Mouse (Mus musculus) C2C12 (cell line): ENCODE results near the gene Ppp1r14a.

Experiments used
- CTCF ChIP-seq: IDR thresholded peaks from one replicate; pipeline ENCODE4 v1.5.1; 2011; ENCODE audit not compliant: control insufficient read depth, insufficient read depth, insufficient read length
- FOSL1 ChIP-seq: IDR thresholded peaks from one replicate; pipeline ENCODE4 v1.8.0; 2011; ENCODE audit warnings: mild to moderate bottlenecking, low read length; ENCODE audit not compliant: poor library complexity, insufficient read depth, severe bottlenecking
- MYOD1 ChIP-seq: IDR thresholded peaks from one replicate; pipeline ENCODE4 v1.6.1; 2011; ENCODE audit warnings: low read depth; ENCODE audit not compliant: control insufficient read depth, insufficient read length
- USF1 ChIP-seq: IDR thresholded peaks from one replicate; pipeline ENCODE4 v1.6.1; 2011; ENCODE audit warnings: low read depth, mild to moderate bottlenecking, control low read depth, moderate library complexity

GRCm38 (mm10) chr7:29334156-29334555 lies 45.0 kb downstream of the Ppp1r14a start:
- TF ChIP-seq MYOD1 (no peak), CTCF (no peak), USF1 (no peak), FOSL1 (no peak)
